Mouse (Mus musculus) MEL (cell line): ENCODE measurements at regions not wholly inside any gene's neighbourhood (a gene's known extent, or its start where the extent isn't known, plus 50 kb on each side); places are given as distances from the start of the nearest gene placed in this dataset.

Experiments used
- DNase-seq: peaks from one replicate; pipeline ENCODE4 v3.0.0; 2011; ENCODE audit warnings: low read depth, low spot score
- H3K27ac ChIP-seq: 2 replicates; pipeline ENCODE4 v1.5.1; 2012; ENCODE audit warnings: low read depth, mild to moderate bottlenecking, control low read depth, low read length, moderate library complexity; ENCODE audit not compliant: control insufficient read depth
- H3K27me3 ChIP-seq, 2 experiments: fragments of 150-350 bp in 1 of 2; sonication (generic) in 1 of 2; 2 replicates each; pipeline ENCODE4 v1.6.1; 2012; ENCODE audit warnings: low read length in 2 of 2, mild to moderate bottlenecking in 2 of 2, improper control_type of control experiment in 1 of 2, moderate library complexity in 1 of 2; ENCODE audit not compliant: insufficient read depth in 2 of 2, control insufficient read depth in 1 of 2
- H3K36me3 ChIP-seq, 2 experiments: 2 replicates each; pipeline ENCODE4 v1.6.1; 2012 to 2014; ENCODE audit warnings: low read length in 2 of 2, improper control_type of control experiment in 1 of 2, inconsistent platforms in 1 of 2, mild to moderate bottlenecking in 1 of 2; ENCODE audit not compliant: insufficient read depth in 2 of 2, control insufficient read depth in 1 of 2
- H3K4me1 ChIP-seq, 2 experiments: fragments of 150-350 bp in 1 of 2; sonication (generic) in 1 of 2; 2 replicates each; pipeline ENCODE4 v1.6.1; 2012; ENCODE audit warnings: low read length in 2 of 2, improper control_type of control experiment in 1 of 2, mild to moderate bottlenecking in 1 of 2; ENCODE audit not compliant: insufficient read depth in 2 of 2, control insufficient read depth in 1 of 2
- H3K4me3 ChIP-seq, 2 experiments: fragments of 150-350 bp in 1 of 2; sonication (generic) in 1 of 2; 2 replicates each; pipeline ENCODE4 v1.5.1; 2012; ENCODE audit warnings: low read depth in 2 of 2, low read length in 2 of 2, mild to moderate bottlenecking in 2 of 2, moderate library complexity in 2 of 2, control low read depth in 1 of 2, improper control_type of control experiment in 1 of 2; ENCODE audit not compliant: control insufficient read depth in 1 of 2, insufficient read depth in 1 of 2
- H3K79me2 ChIP-seq: 2 replicates; pipeline ENCODE4 v1.6.1; 2012; ENCODE audit warnings: mild to moderate bottlenecking, low read length, moderate library complexity; ENCODE audit not compliant: control insufficient read depth, poor library complexity, insufficient read depth
- H3K9ac ChIP-seq: 2 replicates; pipeline ENCODE4 v1.6.1; 2012; ENCODE audit warnings: low read depth, mild to moderate bottlenecking, control low read depth, low read length, moderate library complexity; ENCODE audit not compliant: control insufficient read depth, poor library complexity, severe bottlenecking
- H3K9me3 ChIP-seq: fragments of 150-350 bp; sonication (generic); replicated peaks from 2 replicates; pipeline ENCODE4 v1.6.1; 2012; ENCODE audit warnings: mild to moderate bottlenecking, low read length, improper control_type of control experiment, moderate library complexity; ENCODE audit not compliant: insufficient read depth
- CHD1 ChIP-seq: IDR thresholded peaks from 2 replicates; pipeline ENCODE4 v1.6.1; 2012; ENCODE audit warnings: low read depth, mild to moderate bottlenecking, inconsistent platforms, low read length, improper control_type of control experiment
- E2F4 ChIP-seq: IDR thresholded peaks from 2 replicates; pipeline ENCODE4 v1.6.1; 2011; ENCODE audit warnings: low read depth, low read length, improper control_type of control experiment, borderline replicate concordance
- ELF1 ChIP-seq: IDR thresholded peaks from 2 replicates; pipeline ENCODE4 v1.6.1; 2014; ENCODE audit warnings: low read depth, mild to moderate bottlenecking, inconsistent platforms, low read length, improper control_type of control experiment, moderate library complexity
- ETS1 ChIP-seq: IDR thresholded peaks from 2 replicates; pipeline ENCODE4 v1.6.1; 2012; ENCODE audit warnings: low read depth, mild to moderate bottlenecking, inconsistent platforms, low read length, improper control_type of control experiment, moderate library complexity
- GATA1 ChIP-seq: IDR thresholded peaks from 2 replicates; pipeline ENCODE4 v1.6.1; 2011; ENCODE audit warnings: low read depth, low read length, improper control_type of control experiment
- JUND ChIP-seq: IDR thresholded peaks from 2 replicates; pipeline ENCODE4 v1.6.1; 2011; ENCODE audit warnings: low read depth, mild to moderate bottlenecking, improper control_type of control experiment, low read length
- MAFK ChIP-seq: IDR thresholded peaks from 2 replicates; pipeline ENCODE4 v1.6.1; 2011; ENCODE audit warnings: low read depth, mild to moderate bottlenecking, low read length, improper control_type of control experiment, borderline replicate concordance
- MEF2A ChIP-seq: IDR thresholded peaks from 2 replicates; pipeline ENCODE4 v1.6.1; 2014; ENCODE audit warnings: low read depth, mild to moderate bottlenecking, inconsistent platforms, low read length, improper control_type of control experiment; ENCODE audit not compliant: poor library complexity, insufficient replicate concordance, severe bottlenecking; ENCODE audit errors: extremely low read depth
- MXI1 ChIP-seq: IDR thresholded peaks from 2 replicates; pipeline ENCODE4 v1.6.1; 2011; ENCODE audit warnings: mild to moderate bottlenecking, low read depth, low read length, improper control_type of control experiment
- MYC ChIP-seq: IDR thresholded peaks from 2 replicates; pipeline ENCODE4 v1.6.1; 2011; ENCODE audit warnings: low read depth, mild to moderate bottlenecking, low read length, improper control_type of control experiment, moderate library complexity
- NELFE ChIP-seq: IDR thresholded peaks from 2 replicates; pipeline ENCODE4 v1.6.1; 2011; ENCODE audit warnings: low read depth, low read length, improper control_type of control experiment
- POLR2AphosphoS5 ChIP-seq: IDR thresholded peaks from 2 replicates; pipeline ENCODE4 v1.6.1; 2012; ENCODE audit warnings: low read depth, borderline replicate concordance, mild to moderate bottlenecking, inconsistent platforms, low read length, moderate library complexity, mixed read lengths
- RAD21 ChIP-seq: IDR thresholded peaks from 2 replicates; pipeline ENCODE4 v1.6.1; 2011; ENCODE audit warnings: mild to moderate bottlenecking, low read depth, low read length, improper control_type of control experiment
- RCOR1 ChIP-seq: IDR thresholded peaks from 2 replicates; pipeline ENCODE4 v1.6.1; 2012; ENCODE audit warnings: low read depth, mild to moderate bottlenecking, inconsistent platforms, low read length, improper control_type of control experiment
- USF1 ChIP-seq: IDR thresholded peaks from 2 replicates; pipeline ENCODE4 v1.6.1; 2014; ENCODE audit warnings: low read depth, mild to moderate bottlenecking, inconsistent platforms, low read length, improper control_type of control experiment, moderate library complexity
- USF2 ChIP-seq, 2 experiments: IDR thresholded peaks; 2 replicates each; pipeline ENCODE4 v1.6.1; 2011 to 2012; ENCODE audit warnings: improper control_type of control experiment in 2 of 2, low read length in 2 of 2, borderline replicate concordance in 1 of 2, inconsistent platforms in 1 of 2, low read depth in 1 of 2, mild to moderate bottlenecking in 1 of 2; ENCODE audit not compliant: insufficient read depth in 1 of 2
- ZNF384 ChIP-seq: IDR thresholded peaks from 2 replicates; pipeline ENCODE4 v1.6.1; 2012; ENCODE audit warnings: low read depth, mild to moderate bottlenecking, inconsistent platforms, low read length, improper control_type of control experiment

GRCm38 (mm10) chr6:61078559-61078958, 101.6 kb upstream of the Ccser1 start:
- no peaks in the 10 kb centered on the region for H3K79me2 ChIP-seq
- no peaks in the 10 kb centered on the region for H3K36me3 ChIP-seq
- H3K4me1 ChIP-seq: no peaks in the 10 kb centered on the region
- no peaks in the 10 kb centered on the region for H3K9me3 ChIP-seq
- H3K4me3 ChIP-seq: no peak overlapping the region
- TF ChIP-seq MYC (no peak), RCOR1 (no peak), CHD1 (no peak), ELF1 (no peak), RAD21 (no peak), MEF2A (no peak), GATA1 (no peak), POLR2AphosphoS5 (no peak), MXI1 (no peak)
- H3K27me3 ChIP-seq: no peaks in the 10 kb centered on the region
- H3K27ac ChIP-seq: no peak overlapping the region
- no peak for DNase-seq
- H3K9ac ChIP-seq: no peak overlapping the region

GRCm38 (mm10) chr6:61080661-61081060, 99.5 kb upstream of the Ccser1 start:
- no peak for DNase-seq
- no peak overlapping the region for H3K4me3 ChIP-seq
- TF ChIP-seq E2F4: no peak
- no peak for TF ChIP-seq MAFK
- TF ChIP-seq JUND: no peak
- TF ChIP-seq NELFE: no peak
- no peak for TF ChIP-seq GATA1
- TF ChIP-seq ZNF384: no peak
- no peak for TF ChIP-seq USF2 (IDR thresholded peaks at IDR 0.05; ENCODE audit: borderline replicate concordance in 1 of 2, insufficient read depth in 1 of 2, low read depth in 1 of 2, low read length in 2 of 2)
- TF ChIP-seq POLR2AphosphoS5: no peak
- no peak for TF ChIP-seq USF1
- TF ChIP-seq ETS1: no peak
- no peaks in the 10 kb centered on the region for H3K79me2 ChIP-seq
- no peaks in the 10 kb centered on the region for H3K36me3 ChIP-seq
- no peak overlapping the region for H3K27ac ChIP-seq
- no peaks in the 10 kb centered on the region for H3K9me3 ChIP-seq
- no peak overlapping the region for H3K9ac ChIP-seq
- H3K27me3 ChIP-seq: no peaks in the 10 kb centered on the region
- no peaks in the 10 kb centered on the region for H3K4me1 ChIP-seq
